Mouse (Mus musculus): ENCODE measurements around the gene Tmem189. TPM values are rescaled to one million over a fixed set of nuclear protein-coding genes. Genes with fewer than 3 reads are reported as not detected.

The Tmem189 gene
- polyA plus RNA-seq, 1 experiment from 2014 or later = 45.2 TPM

DNA sequence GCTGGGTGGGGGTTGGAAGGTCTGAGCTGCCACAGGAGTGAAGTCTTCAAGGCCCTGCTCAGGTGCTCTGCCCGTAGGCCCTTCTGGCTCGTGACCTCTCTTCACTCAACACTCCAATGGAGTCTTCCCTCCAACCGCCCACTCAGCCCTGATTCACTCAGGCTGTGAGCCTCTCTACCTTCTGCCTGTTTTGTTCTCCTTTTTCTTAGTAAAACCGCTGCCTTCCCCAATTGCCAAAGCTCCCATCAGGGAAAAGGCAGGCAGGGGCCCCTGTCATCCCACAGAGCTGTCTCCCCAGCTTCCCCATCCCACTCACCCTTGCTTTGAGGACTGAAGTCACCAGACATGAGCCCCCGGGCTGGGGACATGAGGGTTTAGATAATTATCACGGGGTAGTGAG lies 25.4 kb upstream of the Tmem189 start:
- Histone ChIP-seq H3K4me2 (replicated peaks) (no peak overlapping the region), H3K4me1 (no peaks in the 10 kb centered on the region), H3K27me3 (replicated peaks) (no peaks in the 10 kb centered on the region), H3K27ac (no peak overlapping the region), H3K36me3 (no peaks in the 10 kb centered on the region), H3K9me3 (no peaks in the 10 kb centered on the region), H3K4me3 (no peak overlapping the region), H3K9ac (no peak overlapping the region)
- WGBS = 78% methylated on average over 6 of the region's 6 CpGs
- ATAC-seq (ENCODE audit: low FRiP score, low read depth) = no peak

DNA sequence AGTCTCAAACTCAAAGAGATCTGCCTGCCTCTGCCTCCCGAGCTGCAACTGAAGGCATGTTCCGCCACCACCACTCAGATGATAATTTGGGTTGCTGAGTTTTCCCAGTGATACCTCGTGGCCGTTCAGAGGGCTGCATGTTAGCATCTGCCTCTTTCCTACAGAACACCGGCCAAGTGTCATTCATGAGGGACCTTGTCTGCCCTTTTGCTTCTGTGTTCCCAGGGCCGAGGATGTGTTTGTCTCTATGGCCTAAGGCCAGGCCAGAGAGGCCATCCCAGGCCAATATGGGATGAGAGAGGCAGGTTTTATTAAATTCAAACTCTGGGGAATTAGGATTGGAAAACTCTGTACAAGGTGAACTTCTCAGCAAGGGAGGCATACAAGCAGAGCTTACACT lies 24.7 kb upstream of the Tmem189 start:
- no peak overlapping the region for H3K27ac ChIP-seq
- no peak overlapping the region for H3K4me3 ChIP-seq
- no peak overlapping the region for H3K9ac ChIP-seq
- no peaks in the 10 kb centered on the region for H3K36me3 ChIP-seq
- H3K4me1 ChIP-seq = no peaks in the 10 kb centered on the region
- ATAC-seq (ENCODE audit: low FRiP score, low read depth) = no peak
- no peaks in the 10 kb centered on the region for H3K27me3 ChIP-seq (replicated peaks)
- no peak overlapping the region for H3K4me2 ChIP-seq (replicated peaks)
- 93% methylated on average over 6 of the region's 6 CpGs for WGBS
- H3K9me3 ChIP-seq = no peaks in the 10 kb centered on the region

DNA sequence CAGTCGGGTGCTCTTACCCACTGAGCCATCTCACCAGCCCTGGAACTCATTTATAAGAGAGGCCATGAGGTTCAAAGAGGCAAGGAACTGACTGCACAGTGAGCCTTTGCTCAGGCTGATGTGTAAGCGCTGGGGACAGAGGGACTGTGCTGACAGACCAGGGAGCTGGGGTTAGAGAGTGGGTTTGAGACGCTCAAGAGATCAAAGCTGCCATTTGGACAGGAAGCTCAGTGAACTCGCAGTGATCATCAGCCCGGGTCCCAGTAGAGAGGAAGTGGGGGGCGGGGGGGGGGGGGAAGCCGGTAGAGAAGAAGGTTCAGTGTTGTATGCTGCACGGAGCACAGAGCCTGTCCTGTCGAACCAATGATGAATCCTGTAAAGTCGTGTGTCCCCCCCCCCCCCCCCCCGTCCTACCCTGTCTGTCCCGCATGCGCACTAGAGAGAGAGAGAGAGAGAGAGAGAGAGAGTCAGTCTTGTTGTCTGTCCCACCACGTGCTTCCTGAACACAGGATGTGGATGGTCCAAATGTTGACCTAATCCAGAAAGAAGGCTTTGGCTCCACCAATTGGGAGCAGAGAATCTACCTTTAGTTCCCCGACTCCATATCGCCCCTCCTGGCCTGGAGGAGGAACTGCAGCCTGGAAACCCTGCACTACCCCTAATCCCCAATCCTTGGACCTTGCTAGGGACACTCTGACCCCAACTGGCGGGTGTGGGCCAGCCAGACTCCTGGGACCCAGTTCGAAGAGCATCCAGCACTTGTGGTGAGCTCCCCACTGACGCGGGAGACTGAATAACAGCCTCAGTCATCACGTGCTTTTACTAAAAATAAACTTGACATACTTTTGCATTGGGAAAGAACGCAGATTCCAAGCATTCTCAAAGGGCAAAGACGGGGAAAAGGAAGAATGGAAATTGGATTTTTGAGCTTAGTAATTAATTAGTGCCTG lies 23.5 kb upstream of the Tmem189 start:
- Histone ChIP-seq H3K27ac (no peak overlapping the region), H3K4me1 (no peaks in the 10 kb centered on the region), H3K4me3 (no peak overlapping the region), H3K36me3 (no peaks in the 10 kb centered on the region), H3K9me3 (no peaks in the 10 kb centered on the region), H3K9ac (no peak overlapping the region), H3K27me3 (replicated peaks) (no peaks in the 10 kb centered on the region), H3K4me2 (replicated peaks) (no peak overlapping the region)
- WGBS = 79% methylated on average over 18 of the region's 23 CpGs
- ATAC-seq (ENCODE audit: low FRiP score, low read depth) = no peak

DNA sequence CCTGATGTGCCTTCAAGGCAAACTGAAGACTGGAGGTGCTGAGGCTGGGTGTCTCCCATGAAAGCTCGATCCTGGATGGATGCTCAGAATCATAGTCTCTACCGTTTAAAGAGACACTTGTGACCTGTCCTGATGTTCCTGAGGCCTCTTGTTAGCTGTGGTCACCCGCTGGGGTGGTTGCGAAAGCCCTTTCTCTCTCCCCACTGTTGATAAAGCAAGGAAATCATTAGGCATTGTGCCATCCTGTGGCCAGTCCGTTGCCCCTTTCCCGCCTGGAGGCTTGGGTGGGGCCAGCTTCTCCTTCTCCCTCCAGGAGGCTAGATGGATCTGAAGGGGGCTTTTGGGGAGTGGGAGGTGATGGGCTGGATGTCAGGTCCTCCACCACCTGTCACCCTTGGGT lies 21.0 kb upstream of the Tmem189 start:
- ATAC-seq (ENCODE audit: low FRiP score, low read depth) = no peak
- WGBS = 64% methylated on average over 6 of the region's 6 CpGs
- Histone ChIP-seq H3K4me3 (no peak overlapping the region), H3K4me1 (no peaks in the 10 kb centered on the region), H3K9me3 (no peaks in the 10 kb centered on the region), H3K27ac (no peak overlapping the region), H3K4me2 (replicated peaks) (no peak overlapping the region), H3K27me3 (replicated peaks) (no peaks in the 10 kb centered on the region), H3K9ac (no peak overlapping the region), H3K36me3 (no peaks in the 10 kb centered on the region)

DNA sequence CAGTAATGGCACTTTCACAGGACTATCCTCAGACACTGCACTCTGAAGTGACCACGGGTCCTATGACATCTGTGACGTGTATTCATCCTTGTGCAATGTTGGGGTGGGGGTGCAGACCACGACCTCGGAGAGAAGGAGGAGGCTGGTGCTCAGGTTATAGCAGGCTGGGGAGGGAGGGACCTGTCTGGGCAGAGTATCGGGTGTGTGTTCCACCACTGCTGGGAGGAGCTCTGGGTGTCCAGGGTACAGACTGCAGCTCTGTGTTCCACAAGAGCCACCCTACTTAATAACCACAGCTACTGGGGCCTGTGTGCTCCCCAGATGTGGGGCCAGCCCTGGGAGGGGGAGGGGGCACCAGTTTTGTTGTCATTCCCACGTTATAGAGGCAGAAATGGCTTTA lies 20.3 kb upstream of the Tmem189 start:
- no peak for ATAC-seq (ENCODE audit: low FRiP score, low read depth)
- H3K9me3 ChIP-seq = no peaks in the 10 kb centered on the region
- H3K27me3 ChIP-seq (replicated peaks) = no peaks in the 10 kb centered on the region
- no peak overlapping the region for H3K27ac ChIP-seq
- no peaks in the 10 kb centered on the region for H3K4me1 ChIP-seq
- no peak overlapping the region for H3K4me2 ChIP-seq (replicated peaks)
- WGBS = 64% methylated on average over 6 of the region's 6 CpGs
- no peak overlapping the region for H3K9ac ChIP-seq
- no peaks in the 10 kb centered on the region for H3K36me3 ChIP-seq
- H3K4me3 ChIP-seq = no peak overlapping the region

DNA sequence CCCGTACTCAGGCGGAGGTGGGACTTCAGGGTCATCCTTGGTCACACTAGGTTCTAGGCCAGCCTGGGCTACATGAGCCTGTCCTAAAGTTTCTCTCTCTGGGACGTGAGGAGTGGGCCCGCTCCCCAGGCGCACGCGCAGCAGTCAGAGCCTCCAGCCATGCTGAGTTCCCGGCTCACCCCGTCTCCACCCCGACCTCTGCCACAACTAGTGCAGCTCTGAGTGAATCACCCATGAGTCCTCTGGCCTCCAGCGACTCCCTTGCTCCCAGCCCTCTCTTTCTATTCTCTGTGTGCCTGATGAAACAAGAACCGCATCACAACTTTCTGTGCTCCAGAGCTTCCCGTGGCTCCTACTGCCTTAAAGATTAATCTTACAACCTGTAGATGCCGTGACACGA lies 18.8 kb upstream of the Tmem189 start:
- Histone ChIP-seq H3K4me3 (no peak overlapping the region), H3K27me3 (replicated peaks) (no peaks in the 10 kb centered on the region), H3K27ac (no peak overlapping the region), H3K9ac (no peak overlapping the region), H3K4me2 (replicated peaks) (no peak overlapping the region), H3K4me1 (no peaks in the 10 kb centered on the region), H3K36me3 (no peaks in the 10 kb centered on the region), H3K9me3 (no peaks in the 10 kb centered on the region)
- ATAC-seq (ENCODE audit: low FRiP score, low read depth) = no peak
- WGBS = 67% methylated on average over 15 of the region's 15 CpGs

DNA sequence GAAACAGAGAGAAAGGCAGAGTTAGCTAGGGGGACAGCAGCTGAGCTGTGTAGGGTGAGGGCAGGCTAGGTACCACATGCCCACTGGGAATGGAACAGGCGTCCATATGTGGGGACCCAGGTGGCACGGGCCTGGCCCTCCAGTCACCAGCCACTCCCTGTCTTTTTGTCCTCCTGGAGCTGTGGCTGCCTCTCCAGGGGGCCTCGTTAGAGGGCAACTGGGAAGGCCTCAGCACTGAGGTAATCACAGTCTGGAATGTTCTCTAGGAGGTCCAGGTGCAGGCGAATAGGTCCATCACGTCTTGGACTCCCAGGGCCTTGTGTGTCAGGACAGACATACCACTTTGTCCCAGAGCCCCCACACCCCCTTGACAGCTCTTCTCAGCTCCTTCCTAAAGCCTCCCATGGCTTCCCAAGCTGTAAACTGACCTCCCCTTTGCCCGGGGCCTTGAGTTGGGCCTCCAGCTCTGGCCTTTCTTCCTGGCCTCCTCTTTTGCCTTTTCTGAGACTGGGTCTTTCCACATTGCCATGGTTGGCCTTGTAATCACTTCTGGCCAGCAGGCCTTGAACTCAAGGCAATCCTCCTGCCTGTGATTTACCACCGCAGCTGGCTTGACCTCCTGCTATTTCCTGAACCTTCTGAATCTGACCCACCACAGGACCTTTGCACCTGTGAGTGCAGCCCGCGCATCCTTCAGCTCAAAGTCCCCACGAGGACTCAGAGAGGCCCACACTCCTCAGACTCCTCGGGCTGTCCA lies 16.7 kb upstream of the Tmem189 start:
- no peaks in the 10 kb centered on the region for H3K4me1 ChIP-seq
- ATAC-seq (ENCODE audit: low FRiP score, low read depth) = no peak
- no peak overlapping the region for H3K4me2 ChIP-seq (replicated peaks)
- no peak overlapping the region for H3K27ac ChIP-seq
- H3K9ac ChIP-seq = no peak overlapping the region
- H3K27me3 ChIP-seq (replicated peaks) = no peaks in the 10 kb centered on the region
- no peaks in the 10 kb centered on the region for H3K9me3 ChIP-seq
- H3K4me3 ChIP-seq = no peak overlapping the region
- no peaks in the 10 kb centered on the region for H3K36me3 ChIP-seq
- 72% methylated on average over 11 of the region's 11 CpGs for WGBS

DNA sequence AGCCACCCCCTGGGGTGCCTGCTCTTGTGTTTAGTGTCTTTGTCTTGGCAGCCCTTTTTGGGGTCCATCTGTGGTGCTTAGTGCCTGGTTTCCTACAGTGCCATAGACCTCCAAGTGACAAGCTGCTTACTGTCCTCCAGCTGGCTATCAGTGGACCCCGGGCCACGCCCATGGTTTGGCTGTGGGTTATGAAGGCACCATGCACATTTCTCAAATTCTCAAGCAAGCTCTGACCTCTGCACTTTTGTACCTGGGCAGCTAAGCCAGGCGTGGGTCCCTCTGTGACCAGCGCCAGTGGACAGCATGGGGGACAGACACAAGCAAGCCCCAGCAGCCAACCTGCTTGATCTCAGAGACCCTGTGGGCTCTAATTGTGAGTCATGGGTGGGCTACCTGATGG lies 14.8 kb upstream of the Tmem189 start:
- H3K4me2 ChIP-seq (replicated peaks) = no peak overlapping the region
- H3K27ac ChIP-seq = no peak overlapping the region
- H3K27me3 ChIP-seq (replicated peaks) = no peaks in the 10 kb centered on the region
- no peaks in the 10 kb centered on the region for H3K4me1 ChIP-seq
- no peak overlapping the region for H3K4me3 ChIP-seq
- H3K36me3 ChIP-seq = no peaks in the 10 kb centered on the region
- WGBS = 91% methylated on average over 4 of the region's 4 CpGs
- H3K9me3 ChIP-seq = no peaks in the 10 kb centered on the region
- no peak for ATAC-seq (ENCODE audit: low FRiP score, low read depth)
- no peak overlapping the region for H3K9ac ChIP-seq

DNA sequence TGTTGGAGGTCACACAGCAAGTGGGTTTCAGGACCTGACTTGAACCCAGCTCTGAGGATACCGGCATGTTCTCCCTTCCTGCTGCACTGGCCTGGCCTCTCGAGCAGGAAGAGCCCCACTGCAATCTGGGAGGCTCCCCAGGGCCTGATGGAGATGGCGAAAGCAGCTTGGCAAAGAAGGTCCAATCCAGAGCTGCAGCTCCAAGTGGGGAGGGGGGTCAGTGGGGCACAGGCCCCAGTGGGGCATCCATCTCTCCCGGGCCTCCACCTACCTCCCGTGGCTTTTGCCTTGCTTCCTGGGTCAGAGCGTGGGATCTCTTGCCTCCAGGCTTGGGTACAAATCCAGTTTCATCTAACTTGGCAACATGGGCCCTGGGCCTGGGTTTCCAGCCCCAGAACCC lies 12.5 kb upstream of the Tmem189 start:
- WGBS = 73% methylated on average over 6 of the region's 6 CpGs
- no peak overlapping the region for H3K9ac ChIP-seq
- H3K4me2 ChIP-seq (replicated peaks) = no peak overlapping the region
- no peaks in the 10 kb centered on the region for H3K36me3 ChIP-seq
- H3K27ac ChIP-seq = no peak overlapping the region
- no peak overlapping the region for H3K4me3 ChIP-seq
- no peaks in the 10 kb centered on the region for H3K4me1 ChIP-seq
- no peaks in the 10 kb centered on the region for H3K27me3 ChIP-seq (replicated peaks)
- H3K9me3 ChIP-seq = no peaks in the 10 kb centered on the region
- no peak for ATAC-seq (ENCODE audit: low FRiP score, low read depth)

DNA sequence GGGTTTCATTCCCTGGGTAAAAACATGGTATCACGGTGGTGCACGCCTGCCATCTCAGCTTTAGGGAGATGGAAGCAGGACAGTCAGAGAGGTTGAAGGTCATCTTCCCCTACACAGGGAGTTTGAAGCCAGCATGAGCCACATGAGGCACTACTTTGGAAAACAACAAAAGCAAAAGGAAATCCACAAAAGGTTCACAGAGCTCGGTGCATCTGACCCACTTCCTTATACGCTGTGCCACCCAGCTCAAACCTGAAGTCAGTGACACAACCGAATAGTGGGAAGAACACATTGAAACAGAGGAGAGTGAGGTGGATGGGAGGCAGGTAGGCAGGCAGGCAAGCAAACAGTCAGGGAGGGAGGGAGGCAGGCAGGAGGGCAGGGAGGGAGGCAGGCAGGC lies 11.8 kb upstream of the Tmem189 start:
- Histone ChIP-seq H3K27ac (no peak overlapping the region), H3K36me3 (no peaks in the 10 kb centered on the region), H3K4me2 (replicated peaks) (no peak overlapping the region), H3K9ac (no peak overlapping the region), H3K4me3 (no peak overlapping the region), H3K9me3 (no peaks in the 10 kb centered on the region), H3K4me1 (no peaks in the 10 kb centered on the region), H3K27me3 (replicated peaks) (no peaks in the 10 kb centered on the region)
- ATAC-seq (ENCODE audit: low FRiP score, low read depth) = no peak
- WGBS = 81% methylated on average over 5 of the region's 5 CpGs

DNA sequence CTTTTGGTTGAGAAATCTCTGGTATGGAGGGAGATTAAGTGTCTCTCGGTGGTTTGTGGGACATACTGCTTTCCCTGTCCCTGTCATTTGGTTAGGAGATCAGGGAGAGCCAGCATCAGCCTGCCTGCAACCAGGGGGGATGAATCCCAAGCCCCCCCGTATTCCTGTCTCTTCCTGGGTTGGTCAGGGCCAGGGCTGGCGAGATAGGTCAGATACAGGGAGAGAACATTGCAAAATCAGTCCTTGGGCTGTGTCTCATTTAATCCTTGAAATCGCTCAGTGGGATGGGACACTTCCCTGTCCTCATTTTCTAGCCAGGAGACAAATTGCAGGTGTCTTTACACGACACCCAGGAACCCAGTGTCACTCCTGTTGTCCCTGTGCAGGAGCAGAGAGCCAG lies 10.4 kb upstream of the Tmem189 start:
- no peaks in the 10 kb centered on the region for H3K27me3 ChIP-seq (replicated peaks)

DNA sequence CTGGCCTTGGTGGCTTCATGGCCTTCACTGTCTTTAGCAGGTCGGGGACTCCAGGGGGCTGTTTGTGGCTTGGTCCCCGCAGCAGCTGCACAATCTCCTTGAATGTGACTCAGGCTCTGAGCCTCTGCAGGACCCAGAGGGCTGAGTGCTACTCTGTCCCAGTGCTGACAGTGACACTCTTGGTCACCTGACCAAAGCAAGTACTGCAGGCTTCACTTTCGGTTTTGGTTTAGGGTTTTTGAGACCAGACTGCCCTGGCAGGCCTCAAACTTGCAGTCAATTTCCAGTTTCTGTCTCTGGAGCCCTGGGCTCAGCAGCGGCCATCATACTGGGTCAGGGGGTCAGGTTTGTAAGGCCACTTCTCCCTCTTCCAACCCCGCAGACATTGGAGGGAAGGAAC lies 8.3 kb upstream of the Tmem189 start:
- no peak for ATAC-seq (ENCODE audit: low FRiP score, low read depth)
- Histone ChIP-seq H3K4me3 (no peak overlapping the region), H3K4me2 (replicated peaks) (no peak overlapping the region), H3K36me3 (no peaks in the 10 kb centered on the region), H3K9ac (no peak overlapping the region), H3K9me3 (no peaks in the 10 kb centered on the region), H3K27me3 (replicated peaks) (no peaks in the 10 kb centered on the region), H3K4me1 (no peaks in the 10 kb centered on the region), H3K27ac (no peak overlapping the region)
- WGBS = 68% methylated on average over 5 of the region's 5 CpGs

More for the DNA sequence above, 10.4 kb upstream of the Tmem189 start:
- H3K9ac ChIP-seq = no peak overlapping the region
- H3K27ac ChIP-seq = no peak overlapping the region
- no peak overlapping the region for H3K4me2 ChIP-seq (replicated peaks)
- WGBS = 72% methylated on average over 5 of the region's 5 CpGs
- H3K4me1 ChIP-seq = no peaks in the 10 kb centered on the region
- no peaks in the 10 kb centered on the region for H3K9me3 ChIP-seq
- no peaks in the 10 kb centered on the region for H3K36me3 ChIP-seq
- no peak overlapping the region for H3K4me3 ChIP-seq
- ATAC-seq (ENCODE audit: low FRiP score, low read depth) = no peak
